Mouse (Mus musculus) spleen, postnatal 36 days (tissue): Measurements from ENCODE around the gene Otp.

Experiments
- DNase-seq, 2 experiments: peaks; one replicate each; pipeline ENCODE4 v3.0.0; 2022; ENCODE audit warnings: low spot score in 2 of 2, mixed read lengths in 1 of 2

Gene Otp

GRCm38 (mm10) chr13:94874039-94874425, 1.4 kb upstream of the Otp start:
- DNase-seq: no peak

GRCm38 (mm10) chr13:94874656-94875395, 576 bp upstream of the Otp start:
- DNase-seq: no peak

- no peak for DNase-seq
Measured at GRCm38 (mm10) chr13:94876286-94877210, 1.1 kb downstream of the Otp start.

GRCm38 (mm10) chr13:94877211-94877590, 1.8 kb downstream of the Otp start:
- DNase-seq: no peak

- no peak for DNase-seq
Measured at GRCm38 (mm10) chr13:94877991-94878745, 2.8 kb downstream of the Otp start.

GRCm38 (mm10) chr13:94881201-94881600, 5.8 kb downstream of the Otp start:
- no peak for DNase-seq

GRCm38 (mm10) chr13:94882221-94882620, 6.8 kb downstream of the Otp start:
- DNase-seq: no peak

- no peak for DNase-seq
Measured at GRCm38 (mm10) chr13:94882711-94883145, 7.3 kb downstream of the Otp start.

GRCm38 (mm10) chr13:94883163-94883965, 8.0 kb downstream of the Otp start:
- DNase-seq: no peak

GRCm38 (mm10) chr13:94883966-94884960, 8.9 kb downstream of the Otp start:
- DNase-seq: no peak

GRCm38 (mm10) chr13:94885291-94886235, 10.2 kb downstream of the Otp start:
- no peak for DNase-seq

- DNase-seq: no peak
Measured at GRCm38 (mm10) chr13:94907841-94908240, 32.4 kb downstream of the Otp start.

- no peak for DNase-seq
Measured at GRCm38 (mm10) chr13:94912961-94913360, 37.6 kb downstream of the Otp start.

- DNase-seq: no peak
Measured at GRCm38 (mm10) chr13:94915654-94916053, 40.3 kb downstream of the Otp start.

- no peak for DNase-seq
Measured at GRCm38 (mm10) chr13:94928086-94928485, 52.7 kb downstream of the Otp start.
